15 mouse cellular contexts compared by ENCODE assay signal in genomic region chr8:105266775-105267174, GRCm38 (mm10). TPM values are rescaled to one million over a fixed set of nuclear protein-coding genes. Genes with fewer than 3 reads are reported as not detected.
A peak's percentile ranks its signal among the peaks of the same experiment; 100 is the strongest.
DNase-seq lines count a peak whose midpoint lies in the region; ATAC-seq and TF ChIP-seq lines count a peak whose summit lies in the region.
"Had no signal": no experiment of that assay in that cellular context is flagged by ENCODE, and none has a peak within 500 bp of the region (broad histone marks: within the 10 kb centered on the region; RNA-seq: fewer than 3 reads in every experiment).

No protein-coding gene starts in this region.

- no peak overlapping the region for H3K9ac ChIP-seq in forebrain, embryonic 15.5 days (replicated peaks)
- H3K9ac ChIP-seq: hindbrain, embryonic 15.5 days; liver, embryonic 14.5 days had no signal

- H3K36me3 ChIP-seq in G1E (replicated peaks), result peaks cover 37% of the 10 kb centered on the region
- H3K36me3 ChIP-seq in forebrain, embryonic 15.5 days, result no peaks in the 10 kb centered on the region
- H3K36me3 ChIP-seq: hindbrain, embryonic 15.5 days had no signal

- peaks cover 77% of the 10 kb centered on the region for H3K4me1 ChIP-seq in G1E (ENCODE audit: insufficient read depth, low read depth, low read length)
- H3K4me1 ChIP-seq in forebrain, embryonic 15.5 days, result peaks cover 43% of the 10 kb centered on the region

- no peak overlapping the region for H3K27ac ChIP-seq in forebrain, embryonic 15.5 days (replicated peaks)
- H3K27ac ChIP-seq: hindbrain, embryonic 15.5 days; liver, embryonic 14.5 days had no signal

- peak; percentile 35 for ATAC-seq in G1E (ENCODE audit: extremely low read depth, insufficient number of reproducible peaks, low FRiP score, poor library complexity, severe bottlenecking)
- ATAC-seq in forebrain, embryonic 15.5 days (replicated peaks), result no peak

- intact Hi-C loops in gastrocnemius, postnatal 14 days (cut with DNase I; ENCODE audit: low total_unique reads), result no loop called here

- H3K27me3 ChIP-seq in G1E (ENCODE audit: insufficient read depth, low read length), result peaks cover 19% of the 10 kb centered on the region
- H3K27me3 ChIP-seq in forebrain, embryonic 15.5 days, result peaks cover 90% of the 10 kb centered on the region

- peak; percentile 49 to 56 for DNase-seq in spleen, adult 18-20 months
- DNase-seq in spleen, adult 12 weeks (ENCODE audit: low spot score), result no peak
- DNase-seq in G1E (ENCODE audit: low spot score), result peak; percentile 62
- peak; percentile 43 for DNase-seq in naive thymus-derived CD4-positive, alpha-beta T cell, adult 2 months (ENCODE audit: low read depth)
- DNase-seq in layer of hippocampus, postnatal 25 days (ENCODE audit: extremely low spot score in 1 of 2, low spot score in 1 of 2), result no peak
- DNase-seq in gastrocnemius, postnatal 14 days, result no peak
- DNase-seq: adrenal gland, postnatal 14 days; cerebellum, adult 18-20 months; gastrocnemius, postnatal 36 days; kidney, postnatal 14 days; lung, postnatal 36 days had no signal

- no peak for TF ChIP-seq CTCF in G1E (IDR thresholded peaks at IDR 0.05; ENCODE audit: low read depth, low read length)

- H3K4me3 ChIP-seq in G1E (ENCODE audit: low read depth, low read length), result peak overlapping the region; percentile 45; the same call in 1 of the 2 replicates
- no peak overlapping the region for H3K4me3 ChIP-seq in forebrain, embryonic 15.5 days
- H3K4me3 ChIP-seq: hindbrain, embryonic 15.5 days had no signal

- H3K9me3 ChIP-seq in G1E (replicated peaks), result peaks cover 10% of the 10 kb centered on the region
- peaks cover 4% of the 10 kb centered on the region; the same call in 1 of the 2 replicates for H3K9me3 ChIP-seq in forebrain, embryonic 15.5 days
- H3K9me3 ChIP-seq: hindbrain, embryonic 15.5 days had no signal

- 9% methylated on average over 13 of the region's 13 CpGs for WGBS in forebrain, embryonic 15.5 days

- H3K4me2 ChIP-seq in forebrain, embryonic 15.5 days (replicated peaks), result no peak overlapping the region

RNA-seq across cellular contexts. Expression of gene Fbxl8, which starts 2.3 kb away (rescaled TPM):
- total RNA-seq in G1E (2014; fragmentation: Nextera tagmentation) (6.8 and 8.0 TPM in 2 replicates), G1E (2017) (6.0 and 6.9 TPM in 2 replicates)
- polyA plus RNA-seq in G1E (2012), result 8.9 and 9.6 TPM in 2 replicates
- under 1 TPM; 0.69 to 0.94 TPM for total RNA-seq in layer of hippocampus, postnatal 25 days (2021)
- total RNA-seq in gastrocnemius, postnatal 14 days (2021), result 1 to 10 TPM; 1.3 TPM
- polyA plus RNA-seq in forebrain, embryonic 15.5 days (2015; fragmentation: Nextera tagmentation; extraction: Ambion mirVana), result 0.72 and 0.85 TPM in 2 replicates

RNA-seq across cellular contexts. Expression of gene Tradd, which starts 2.4 kb away (rescaled TPM):
- total RNA-seq in G1E (2014; fragmentation: Nextera tagmentation), result 12.5 and 14.2 TPM in 2 replicates
- total RNA-seq in G1E (2017), result 20.8 and 23.4 TPM in 2 replicates
- 27.9 and 30.0 TPM in 2 replicates for polyA plus RNA-seq in G1E (2012)
- total RNA-seq in layer of hippocampus, postnatal 25 days (2021), result 10 to 100 TPM in 1 of 2 experiments, 1 to 10 TPM in 1; 4.6 to 10.9 TPM
- 1 to 10 TPM; 2.8 to 3.9 TPM for total RNA-seq in gastrocnemius, postnatal 14 days (2021)
- 21.1 and 23.7 TPM in 2 replicates for polyA plus RNA-seq in forebrain, embryonic 15.5 days (2015; fragmentation: Nextera tagmentation; extraction: Ambion mirVana)

RNA-seq across cellular contexts. Expression of gene Hsf4, which starts 2.8 kb away (rescaled TPM):
- total RNA-seq in G1E (2014; fragmentation: Nextera tagmentation) (0.49 and 0.68 TPM in 2 replicates), G1E (2017) (0.70 and 0.93 TPM in 2 replicates)
- 0.33 and 0.39 TPM in 2 replicates for polyA plus RNA-seq in G1E (2012)
- total RNA-seq in layer of hippocampus, postnatal 25 days (2021), result 1 to 10 TPM; 4.1 to 5.0 TPM
- total RNA-seq in gastrocnemius, postnatal 14 days (2021), result 1 to 10 TPM in 1 of 2 experiments, under 1 TPM in 1; 0.95 to 1.4 TPM
- polyA plus RNA-seq in forebrain, embryonic 15.5 days (2015; fragmentation: Nextera tagmentation; extraction: Ambion mirVana), result 0.15 and 0.34 TPM in 2 replicates
- polyA plus RNA-seq: forebrain, embryonic 11.5 days had no signal

RNA-seq across cellular contexts. Expression of gene Nol3, which starts 9.2 kb away (rescaled TPM):
- total RNA-seq in G1E (2014; fragmentation: Nextera tagmentation), result 0.39 and 0.60 TPM in 2 replicates
- total RNA-seq in G1E (2017), result 0.41 and 0.49 TPM in 2 replicates
- polyA plus RNA-seq in G1E (2012), result 0.60 and 0.77 TPM in 2 replicates
- 1 to 10 TPM; 6.8 to 7.8 TPM for total RNA-seq in layer of hippocampus, postnatal 25 days (2021)
- 10 to 100 TPM; 24.1 to 27.3 TPM for total RNA-seq in gastrocnemius, postnatal 14 days (2021)
- 2.0 and 2.2 TPM in 2 replicates for polyA plus RNA-seq in forebrain, embryonic 15.5 days (2015; fragmentation: Nextera tagmentation; extraction: Ambion mirVana)

RNA-seq across cellular contexts. Expression of gene B3gnt9, which starts 11.8 kb away (rescaled TPM):
- total RNA-seq in G1E (2014; fragmentation: Nextera tagmentation) (4.8 and 5.9 TPM in 2 replicates), G1E (2017) (6.2 and 7.4 TPM in 2 replicates)
- 4.4 and 7.0 TPM in 2 replicates for polyA plus RNA-seq in G1E (2012)
- total RNA-seq in layer of hippocampus, postnatal 25 days (2021), result 1 to 10 TPM; 4.0 to 4.4 TPM
- total RNA-seq in gastrocnemius, postnatal 14 days (2021), result 1 to 10 TPM; 5.1 to 6.1 TPM
- 2.9 and 3.0 TPM in 2 replicates for polyA plus RNA-seq in forebrain, embryonic 15.5 days (2015; fragmentation: Nextera tagmentation; extraction: Ambion mirVana)

Comparison
In these comparisons a context has a peak if more than half of its experiments do, and no peak if none do; other contexts are left out.
1. DNase-seq: peak in spleen, adult 18-20 months (2 of 2), G1E (single experiment) and naive thymus-derived CD4-positive, alpha-beta T cell, adult 2 months (single experiment); none in spleen, adult 12 weeks (single experiment), layer of hippocampus, postnatal 25 days (0 of 2) and gastrocnemius, postnatal 14 days (single experiment).